Mouse (Mus musculus) liver, embryonic 13.5 days (tissue): Measurements from ENCODE around the gene Bcl2l12. TPM values are rescaled to one million over a fixed set of nuclear protein-coding genes. Genes with fewer than 3 reads are reported as not detected.

Source experiments
- ATAC-seq: fragments of 200-750 bp; cut with Nextera tagmentation; 2 replicates; pipeline ENCODE4 v1.8.0; 2017; ENCODE audit warnings: low read depth, mild to moderate bottlenecking, moderate number of reproducible peaks, moderate library complexity
- DNase-seq: peaks from one replicate; pipeline ENCODE4 v3.0.0; 2022
- H3K27ac ChIP-seq: fragments of 300-500 bp; sonication (generic); 2 replicates; pipeline ENCODE4 v1.5.1; 2015; ENCODE audit warnings: moderate library complexity, mild to moderate bottlenecking, inconsistent platforms
- H3K27me3 ChIP-seq: fragments of 300-500 bp; sonication (generic); 2 replicates; pipeline ENCODE4 v1.6.1; 2015; ENCODE audit warnings: mild to moderate bottlenecking, inconsistent platforms
- H3K36me3 ChIP-seq: fragments of 300-500 bp; sonication (generic); 2 replicates; pipeline ENCODE4 v1.6.1; 2015; ENCODE audit warnings: mild to moderate bottlenecking, inconsistent platforms
- H3K4me1 ChIP-seq: fragments of 300-500 bp; sonication (generic); replicated peaks from 2 replicates; pipeline ENCODE4 v1.6.1; 2015; ENCODE audit warnings: inconsistent platforms
- H3K4me2 ChIP-seq: fragments of 300-500 bp; sonication (generic); 2 replicates; pipeline ENCODE4 v1.6.1; 2015; ENCODE audit warnings: inconsistent platforms, mild to moderate bottlenecking, moderate library complexity
- H3K4me3 ChIP-seq: fragments of 300-500 bp; sonication (generic); replicated peaks from 2 replicates; pipeline ENCODE4 v1.5.1; 2015; ENCODE audit warnings: mild to moderate bottlenecking, inconsistent platforms
- H3K9ac ChIP-seq: fragments of 300-500 bp; sonication (generic); 2 replicates; pipeline ENCODE4 v1.6.1; 2015; ENCODE audit warnings: mild to moderate bottlenecking, inconsistent platforms
- H3K9me3 ChIP-seq: fragments of 300-500 bp; sonication (generic); replicated peaks from 2 replicates; pipeline ENCODE4 v1.6.1; 2016; ENCODE audit warnings: inconsistent platforms
- WGBS: fragments of 180-500 bp; shearing (Covaris S2); methylation state at CpG from one replicate; pipeline ENCODE4 v1.1.7; 2015; ENCODE audit not compliant: insufficient replicate concordance; 5-methylcytosine and 5-hydroxymethylcytosine counted together
- polyA plus RNA-seq: library from polyadenylated mRNA; unstranded; fragments of >200 nt; fragmentation: Nextera tagmentation; extraction: Ambion mirVana; gene quantifications from 2 replicates; pipeline ENCODE4 v1.2.1, GENCODE M21; 2015

Gene Bcl2l12
- 18.2 and 20.1 TPM in 2 replicates for polyA plus RNA-seq

- DNase-seq = peak; percentile 52
- ATAC-seq = peak; percentile 13; the same call in 1 of the 2 replicates
- Histone ChIP-seq H3K9me3 (no peaks in the 10 kb centered on the region), H3K4me2 (peak within 1 kb of the TSS; percentile 92), H3K36me3 (peaks cover 64% of the 10 kb centered on the region), H3K4me3 (peak within 1 kb of the TSS; percentile 78), H3K4me1 (peaks cover 67% of the 10 kb centered on the region), H3K9ac (peak within 1 kb of the TSS; percentile 92), H3K27me3 (no peaks in the 10 kb centered on the region), H3K27ac (peak within 1 kb of the TSS; percentile 97)
- WGBS = 0% methylated on average over 18 of the region's 18 CpGs
These were observed at the start of gene Bcl2l12 for GRCm38 (mm10) chr7:44998501-44998955. Bcl2l12 (minus strand) TSS chr7:44998712.

GRCm38 (mm10) chr7:45047491-45047890 lies 49.0 kb upstream of the Bcl2l12 start:
- Histone ChIP-seq H3K9ac (no peak overlapping the region), H3K27ac (no peak overlapping the region), H3K9me3 (no peaks in the 10 kb centered on the region), H3K27me3 (no peaks in the 10 kb centered on the region), H3K4me2 (no peak overlapping the region), H3K4me1 (peaks cover 20% of the 10 kb centered on the region), H3K4me3 (no peak overlapping the region), H3K36me3 (peaks cover 77% of the 10 kb centered on the region)
- 88% methylated on average over 14 of the region's 14 CpGs for WGBS
- ATAC-seq (no peak), DNase-seq (no peak)

DNA sequence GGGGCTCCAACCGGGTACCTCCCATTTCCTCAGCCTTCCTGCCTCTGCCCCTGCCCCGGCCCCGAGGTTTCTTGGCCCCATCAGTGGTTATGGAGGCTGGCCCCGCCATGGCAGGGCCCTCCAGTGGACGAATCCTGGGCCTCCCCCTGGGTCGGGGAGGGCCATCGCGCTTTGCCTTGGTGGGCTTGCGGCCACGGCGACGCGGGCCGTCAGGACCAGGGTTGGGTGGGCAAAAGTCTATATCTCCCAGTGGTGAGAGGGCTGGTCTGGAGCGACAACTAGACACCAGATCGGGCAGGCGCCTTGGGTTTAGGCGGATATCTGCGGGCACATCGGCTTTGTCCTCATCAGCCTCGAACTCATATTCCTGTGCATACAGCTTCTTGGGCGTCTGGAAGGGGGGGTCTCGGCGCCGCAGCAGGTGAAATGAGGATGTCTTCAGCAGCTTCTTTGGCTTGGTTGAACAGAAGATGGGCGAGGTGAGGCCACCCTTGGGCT lies 48.4 kb upstream of the Bcl2l12 start:
- no peak overlapping the region for H3K4me3 ChIP-seq
- no peaks in the 10 kb centered on the region for H3K27me3 ChIP-seq
- peaks cover 14% of the 10 kb centered on the region for H3K4me1 ChIP-seq
- H3K36me3 ChIP-seq = peaks cover 83% of the 10 kb centered on the region
- DNase-seq (no peak), ATAC-seq (no peak)
- H3K9me3 ChIP-seq = no peaks in the 10 kb centered on the region
- H3K9ac ChIP-seq = no peak overlapping the region
- H3K27ac ChIP-seq = no peak overlapping the region
- WGBS = 91% methylated on average over 26 of the region's 26 CpGs
- no peak overlapping the region for H3K4me2 ChIP-seq

- no peak overlapping the region for H3K9ac ChIP-seq
- no peak overlapping the region for H3K4me3 ChIP-seq
- peaks cover 93% of the 10 kb centered on the region for H3K36me3 ChIP-seq
- no peaks in the 10 kb centered on the region for H3K9me3 ChIP-seq
- no peak overlapping the region for H3K27ac ChIP-seq
- H3K4me2 ChIP-seq = no peak overlapping the region
- peaks cover 3% of the 10 kb centered on the region for H3K4me1 ChIP-seq
- no peak for DNase-seq
- WGBS = 93% methylated on average over 22 of the region's 22 CpGs
- H3K27me3 ChIP-seq = no peaks in the 10 kb centered on the region
- no peak for ATAC-seq
These were observed 47.2 kb upstream of the Bcl2l12 start for GRCm38 (mm10) chr7:45045741-45046140.

- Histone ChIP-seq H3K4me3 (no peak overlapping the region), H3K27me3 (no peaks in the 10 kb centered on the region), H3K4me2 (no peak overlapping the region), H3K9ac (no peak overlapping the region), H3K27ac (no peak overlapping the region), H3K36me3 (peaks cover 96% of the 10 kb centered on the region), H3K9me3 (no peaks in the 10 kb centered on the region), H3K4me1 (no peaks in the 10 kb centered on the region)
- WGBS = 92% methylated on average over 14 of the region's 14 CpGs
- ATAC-seq (no peak), DNase-seq (no peak)
These were observed 44.8 kb upstream of the Bcl2l12 start for GRCm38 (mm10) chr7:45043307-45043706.

DNA sequence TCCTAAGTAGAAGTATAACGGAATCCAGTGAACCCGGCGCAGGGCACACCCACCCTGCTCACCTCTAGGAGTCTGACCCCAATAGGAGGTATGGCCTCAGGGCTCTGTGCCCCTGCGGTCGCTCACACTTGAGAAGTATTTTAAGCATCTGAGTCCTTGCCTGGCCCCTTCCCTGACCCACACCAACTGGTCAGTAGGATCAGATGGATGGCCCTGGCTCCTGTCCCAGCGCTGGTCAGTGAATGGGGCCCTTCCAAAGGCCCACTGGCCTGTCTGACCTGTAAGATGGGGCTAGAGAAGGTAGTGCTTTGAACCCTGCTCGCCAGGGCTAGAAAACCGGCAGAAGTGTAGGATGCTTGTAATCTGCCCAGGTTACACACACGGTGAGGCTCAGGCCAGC lies 42.3 kb upstream of the Bcl2l12 start:
- WGBS = 83% methylated on average over 9 of the region's 9 CpGs
- H3K9me3 ChIP-seq = no peaks in the 10 kb centered on the region
- H3K4me2 ChIP-seq = no peak overlapping the region
- H3K4me1 ChIP-seq = peaks cover 4% of the 10 kb centered on the region; the same call in 1 of the 2 replicates
- ATAC-seq = no peak
- no peak overlapping the region for H3K27ac ChIP-seq
- no peak for DNase-seq
- H3K4me3 ChIP-seq = no peak overlapping the region
- H3K9ac ChIP-seq = no peak overlapping the region
- peaks cover 93% of the 10 kb centered on the region for H3K36me3 ChIP-seq
- no peaks in the 10 kb centered on the region for H3K27me3 ChIP-seq

- WGBS = 83% methylated on average over 9 of the region's 9 CpGs
- Histone ChIP-seq H3K36me3 (peaks cover 94% of the 10 kb centered on the region), H3K9me3 (no peaks in the 10 kb centered on the region), H3K9ac (no peak overlapping the region), H3K4me2 (no peak overlapping the region), H3K4me1 (peaks cover 4% of the 10 kb centered on the region; the same call in 1 of the 2 replicates), H3K4me3 (no peak overlapping the region), H3K27me3 (no peaks in the 10 kb centered on the region), H3K27ac (no peak overlapping the region)
- DNase-seq (no peak), ATAC-seq (no peak)
These were observed 39.9 kb upstream of the Bcl2l12 start for GRCm38 (mm10) chr7:45038411-45038810.

DNA sequence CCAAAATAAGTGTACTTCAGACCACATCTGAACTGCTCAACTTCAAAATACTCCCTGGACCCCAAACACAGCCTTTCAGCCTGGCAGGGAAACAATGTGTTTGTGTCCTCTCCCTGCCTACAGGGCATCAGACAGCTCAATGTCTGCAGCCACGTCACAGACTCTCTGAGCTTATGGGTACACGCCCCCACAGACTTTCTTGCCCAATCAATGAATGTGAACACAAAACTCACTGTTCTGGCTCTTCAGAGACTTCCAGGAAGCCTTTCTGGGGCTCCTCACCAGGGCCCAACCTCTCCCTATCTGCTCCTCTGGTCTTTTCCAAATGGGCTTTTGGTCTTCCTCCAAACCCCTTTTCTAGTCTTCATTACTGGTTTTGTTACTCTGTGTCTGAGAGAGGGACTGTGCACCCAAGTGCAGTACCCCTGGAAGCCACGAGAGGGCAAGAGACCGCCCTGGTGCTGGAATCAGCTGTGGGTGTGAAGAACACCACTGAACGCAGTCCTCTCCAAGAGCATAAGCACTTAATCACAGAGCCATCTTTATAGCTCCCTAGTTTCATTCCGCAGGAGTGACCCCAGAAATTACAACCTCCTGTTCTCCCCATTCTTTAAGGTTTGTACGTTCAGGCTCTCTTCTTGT lies 39.3 kb upstream of the Bcl2l12 start:
- H3K9ac ChIP-seq = no peak overlapping the region
- peaks cover 4% of the 10 kb centered on the region; the same call in 1 of the 2 replicates for H3K4me1 ChIP-seq
- H3K9me3 ChIP-seq = no peaks in the 10 kb centered on the region
- H3K4me2 ChIP-seq = no peak overlapping the region
- WGBS = 47% methylated on average over 7 of the region's 7 CpGs
- DNase-seq (peak; percentile 53), ATAC-seq (0 out of 2 replicates have a peak, but pooled peaks have one; percentile 48)
- no peak overlapping the region for H3K4me3 ChIP-seq
- H3K27ac ChIP-seq = no peak overlapping the region
- H3K36me3 ChIP-seq = peaks cover 94% of the 10 kb centered on the region
- no peaks in the 10 kb centered on the region for H3K27me3 ChIP-seq

GRCm38 (mm10) chr7:45036702-45037101 lies 38.2 kb upstream of the Bcl2l12 start:
- no peaks in the 10 kb centered on the region for H3K9me3 ChIP-seq
- no peak overlapping the region for H3K4me2 ChIP-seq
- 79% methylated on average over 11 of the region's 11 CpGs for WGBS
- no peak for DNase-seq
- H3K4me3 ChIP-seq = no peak overlapping the region
- ATAC-seq = no peak
- H3K27me3 ChIP-seq = no peaks in the 10 kb centered on the region
- H3K4me1 ChIP-seq = peaks cover 4% of the 10 kb centered on the region; the same call in 1 of the 2 replicates
- peaks cover 94% of the 10 kb centered on the region for H3K36me3 ChIP-seq
- no peak overlapping the region for H3K27ac ChIP-seq
- H3K9ac ChIP-seq = no peak overlapping the region

GRCm38 (mm10) chr7:45035631-45036030 lies 37.1 kb upstream of the Bcl2l12 start:
- 77% methylated on average over 3 of the region's 3 CpGs for WGBS
- ATAC-seq (no peak), DNase-seq (no peak)
- Histone ChIP-seq H3K27ac (no peak overlapping the region), H3K4me1 (peaks cover 4% of the 10 kb centered on the region; the same call in 1 of the 2 replicates), H3K9ac (no peak overlapping the region), H3K4me3 (no peak overlapping the region), H3K27me3 (no peaks in the 10 kb centered on the region), H3K9me3 (no peaks in the 10 kb centered on the region), H3K36me3 (peaks cover 95% of the 10 kb centered on the region), H3K4me2 (no peak overlapping the region)

DNA sequence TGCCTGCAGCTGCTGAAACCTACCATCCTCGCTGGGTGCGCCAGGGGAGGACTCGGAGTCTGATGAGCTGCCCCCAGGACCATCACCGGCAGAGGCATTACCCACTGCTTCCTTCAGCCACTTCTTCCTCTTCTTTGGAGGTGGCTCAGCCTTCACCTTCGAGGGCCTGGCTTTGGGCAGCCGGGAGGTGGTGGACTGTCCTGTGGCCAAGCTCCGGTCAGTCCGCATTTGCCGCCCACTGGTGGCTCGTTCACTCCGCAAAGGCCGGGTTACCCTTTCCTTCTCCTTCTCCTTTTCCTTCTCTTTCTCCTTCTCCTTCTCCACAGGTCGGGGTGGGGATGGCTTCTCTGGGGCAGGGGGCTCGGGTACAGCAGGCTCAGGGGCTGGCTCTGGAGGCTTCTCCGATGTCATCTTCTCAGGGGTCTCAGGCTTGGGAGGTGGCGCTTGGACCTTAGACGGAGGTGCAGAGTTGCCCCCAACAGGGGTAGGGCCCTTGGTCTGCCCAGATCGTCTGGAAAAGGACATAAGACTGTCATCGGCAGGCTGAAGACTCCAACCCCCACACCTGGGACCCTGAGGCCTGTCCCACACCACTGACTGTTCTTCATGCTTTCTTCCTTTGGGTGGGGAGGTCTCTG lies 35.3 kb upstream of the Bcl2l12 start:
- Histone ChIP-seq H3K4me1 (peaks cover 4% of the 10 kb centered on the region; the same call in 1 of the 2 replicates), H3K36me3 (peaks cover 95% of the 10 kb centered on the region), H3K27ac (no peak overlapping the region), H3K4me2 (no peak overlapping the region), H3K9ac (no peak overlapping the region), H3K9me3 (no peaks in the 10 kb centered on the region), H3K27me3 (no peaks in the 10 kb centered on the region), H3K4me3 (no peak overlapping the region)
- WGBS = 87% methylated on average over 19 of the region's 19 CpGs
- ATAC-seq = no peak
- no peak for DNase-seq
